Mouse (Mus musculus) brain, embryonic 14.5 days (tissue): ENCODE results near the gene Olfr1053.

Experiments used
- CTCF ChIP-seq: fragments of 200-500 bp; IDR thresholded peaks from 2 replicates; pipeline ENCODE4 v1.5.1; 2012; ENCODE audit warnings: inconsistent platforms, mild to moderate bottlenecking, moderate library complexity, borderline replicate concordance; ENCODE audit not compliant: insufficient read depth, insufficient read length; ENCODE audit errors: extremely low read depth
- POLR2A ChIP-seq: fragments of 200-500 bp; IDR thresholded peaks from 2 replicates; pipeline ENCODE4 v1.6.1; 2012; ENCODE audit warnings: mild to moderate bottlenecking, inconsistent platforms, borderline replicate concordance; ENCODE audit not compliant: poor library complexity, insufficient read depth, insufficient read length, severe bottlenecking; ENCODE audit errors: extremely low read depth

- TF ChIP-seq CTCF (no peak), POLR2A (no peak)
Measured at GRCm38 (mm10) chr2:86350184-86350583, 35.1 kb upstream of the Olfr1053 start, which contains the start of gene Olfr1055.
